ENCODE assay signal across 8 mouse cellular contexts in the genomic region with DNA sequence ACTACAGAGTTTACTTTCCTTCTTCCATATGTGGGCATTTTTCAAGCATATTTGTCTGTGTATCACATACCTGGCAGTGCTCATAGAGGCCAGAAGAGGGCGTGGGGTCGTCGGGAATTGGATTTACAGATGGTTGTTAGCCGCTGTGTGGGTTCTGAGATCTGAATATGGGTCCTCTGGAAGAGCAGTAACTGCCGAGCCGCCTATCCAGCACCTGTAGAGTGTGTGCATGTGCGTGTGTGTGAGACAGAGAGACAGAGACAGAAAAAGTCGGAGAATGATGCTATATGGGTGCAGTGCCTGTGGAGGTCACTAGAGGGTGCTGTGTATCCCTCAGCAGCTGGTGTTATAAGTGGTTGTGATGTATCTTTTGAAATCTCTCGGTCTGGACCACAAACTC. TPM values are rescaled to one million over a fixed set of nuclear protein-coding genes. Genes with fewer than 3 reads are reported as not detected.
DNase-seq lines count a peak whose midpoint lies in the region; ATAC-seq and TF ChIP-seq lines count a peak whose summit lies in the region.

No protein-coding gene starts in this region.

- H3K4me2 ChIP-seq in intestine, embryonic 16.5 days (ENCODE audit: low read depth, low read length) = 0 out of 2 replicates have a peak overlapping the region, but pooled peaks have one; percentile 14

- intact Hi-C loops in left cerebral cortex, adult 2 months (cut with DNase I) = loop anchor here (2.0 kb wide), 1 partner anchor 35 kb away; a partner anchor contains a TSS

- no peaks in the 10 kb centered on the region; the same call in 1 of the 2 replicates for H3K4me1 ChIP-seq in intestine, embryonic 16.5 days (ENCODE audit: control insufficient read depth, insufficient read depth, low read length)
- no peaks in the 10 kb centered on the region; the same call in 1 of the 2 replicates for H3K4me1 ChIP-seq in liver, adult 2 months (ENCODE audit: control insufficient read depth, insufficient read depth, low read length)

- no peaks in the 10 kb centered on the region for H3K27me3 ChIP-seq in Patski
- no peaks in the 10 kb centered on the region for H3K27me3 ChIP-seq in intestine, embryonic 16.5 days (replicated peaks; ENCODE audit: control insufficient read depth, insufficient read depth, low read length)
- H3K27me3 ChIP-seq in liver, adult 2 months (ENCODE audit: control insufficient read depth, insufficient read depth, low read length) = no peaks in the 10 kb centered on the region

- no peak for DNase-seq in left cerebral cortex, adult 2 months (ENCODE audit: extremely low spot score in 1 of 2, low spot score in 2 of 2)
- no peak for DNase-seq in left cerebral cortex, adult 8-10 months (ENCODE audit: low spot score in 2 of 2)
- no peak for DNase-seq in Patski (ENCODE audit: low read depth, low spot score)
- peak; percentile 33 for DNase-seq in liver, adult 2 months (ENCODE audit: extremely low read depth, low read depth, low spot score)
- peak; percentile 90 for DNase-seq in naive thymus-derived CD4-positive, alpha-beta T cell, adult 2 months (ENCODE audit: low read depth)
- DNase-seq in ovary, postnatal 10 days (ENCODE audit: low spot score) = no peak

- no peaks in the 10 kb centered on the region for H3K9me3 ChIP-seq in intestine, embryonic 16.5 days (ENCODE audit: control insufficient read depth, low read length)

- TF ChIP-seq POLR2A in liver, adult 2 months (IDR thresholded peaks at IDR 0.05; ENCODE audit: extremely low read depth, insufficient read depth, low read length) = no peak

- H3K9ac ChIP-seq in intestine, embryonic 16.5 days (ENCODE audit: low read depth, low read length) = no peak overlapping the region
- H3K9ac ChIP-seq in liver, adult 2 months (ENCODE audit: low read depth, low read length) = no peak overlapping the region

- in situ Hi-C loops in Patski (cut with MboI; ENCODE audit: low pct_unique_long_range_greater_than_20kb) = no loop called here

- no peaks in the 10 kb centered on the region for H3K36me3 ChIP-seq in intestine, embryonic 16.5 days (ENCODE audit: control insufficient read depth, insufficient read depth, low read length)
- no peaks in the 10 kb centered on the region for H3K36me3 ChIP-seq in liver, adult 2 months (ENCODE audit: control insufficient read depth, insufficient read depth, low read length)

- no peaks in the 10 kb centered on the region for H3K79me2 ChIP-seq in liver, adult 2 months (ENCODE audit: control insufficient read depth, insufficient read depth, low read length)

- peak; percentile 81 for TF ChIP-seq CTCF in left cerebral cortex, adult 2 months (IDR thresholded peaks at IDR 0.05)
- peak; percentile 91 for TF ChIP-seq CTCF in Patski (IDR thresholded peaks at IDR 0.05)
- peak; percentile 64 for TF ChIP-seq CTCF in liver, adult 2 months (IDR thresholded peaks at IDR 0.05; ENCODE audit: low read depth, low read length)

- H3K27ac ChIP-seq in left cerebral cortex, adult 2 months = no peak overlapping the region
- H3K27ac ChIP-seq in intestine, embryonic 16.5 days (ENCODE audit: low read length) = no peak overlapping the region
- H3K27ac ChIP-seq in liver, adult 2 months (replicated peaks; ENCODE audit: insufficient read depth, low read depth, low read length) = no peak overlapping the region

- ATAC-seq in Patski = no peak
- ATAC-seq in erythroblast, adult 5-6 weeks (replicated peaks; ENCODE audit: low FRiP score, poor library complexity, severe bottlenecking) = peak; percentile 80
- ATAC-seq in intestine, embryonic 16.5 days = no peak

- CTCF ChIA-PET in Patski (lab: Charles Lee) = no interaction called here

- POLR2A ChIA-PET in Patski (lab: Charles Lee) = no interaction called here

- WGBS in intestine, embryonic 16.5 days = 26% methylated on average over 9 of the region's 9 CpGs
- WGBS in liver, adult 2 months = 30% methylated on average over 9 of the region's 9 CpGs

- H3K4me3 ChIP-seq in left cerebral cortex, adult 2 months = no peak overlapping the region
- H3K4me3 ChIP-seq in intestine, embryonic 16.5 days (ENCODE audit: low read length) = no peak overlapping the region
- no peak overlapping the region for H3K4me3 ChIP-seq in liver, adult 2 months (ENCODE audit: insufficient read depth, low read depth, low read length)

RNA-seq across cellular contexts. Expression of a gene that starts 0.9 kb away (rescaled TPM):
- 100 to 1,000 TPM; 144 to 161 TPM for total RNA-seq in left cerebral cortex, adult 2 months (2021)
- 100 to 1,000 TPM; 142 to 159 (median 153) TPM for total RNA-seq in left cerebral cortex, adult 8-10 months (2022)
- 40.7 TPM for polyA plus RNA-seq in Patski (2021)
- 16.7 and 24.8 TPM in 2 replicates for total RNA-seq in erythroblast, adult 5-6 weeks (2015; ENCODE audit: low replicate concordance)
- 2.4 and 10.7 TPM in 2 replicates for total RNA-seq in erythroblast, adult 5-6 weeks (2017; ENCODE audit: low replicate concordance)
- polyA plus RNA-seq in intestine, embryonic 16.5 days (2015; fragmentation: Nextera tagmentation; extraction: Ambion mirVana) = 51.5 and 54.7 TPM in 2 replicates
- 2.0 and 2.1 TPM in 2 replicates for total RNA-seq in liver, adult 2 months (2014; rRNA removed)
- polyA plus RNA-seq in liver, adult 2 months (2012; rRNA removed) = 4.2 and 7.2 TPM in 2 replicates

RNA-seq across cellular contexts. Expression of a gene that starts 29.3 kb away (rescaled TPM):
- total RNA-seq in left cerebral cortex, adult 2 months (2021) = not detected
- not detected for total RNA-seq in left cerebral cortex, adult 8-10 months (2022)
- 0.04 TPM for polyA plus RNA-seq in Patski (2021)
- total RNA-seq in erythroblast, adult 5-6 weeks (2015; ENCODE audit: low replicate concordance) = not detected in 2 replicates
- total RNA-seq in erythroblast, adult 5-6 weeks (2017; ENCODE audit: low replicate concordance) = not detected in 2 replicates
- polyA plus RNA-seq in intestine, embryonic 16.5 days (2015; fragmentation: Nextera tagmentation; extraction: Ambion mirVana) = not detected in 2 replicates
- not detected in 2 replicates for total RNA-seq in liver, adult 2 months (2014; rRNA removed)
- polyA plus RNA-seq in liver, adult 2 months (2012; rRNA removed) = not detected in 2 replicates

RNA-seq across cellular contexts. Expression of a gene that starts 34.3 kb away (rescaled TPM):
- 1 to 10 TPM; 1.0 to 1.5 TPM for total RNA-seq in left cerebral cortex, adult 2 months (2021)
- 1 to 10 TPM in 1 of 4 experiments, under 1 TPM in 3; 0.57 to 1.1 (median 0.83) TPM for total RNA-seq in left cerebral cortex, adult 8-10 months (2022)
- polyA plus RNA-seq in Patski (2021) = not detected
- not detected in 2 replicates for total RNA-seq in erythroblast, adult 5-6 weeks (2015; ENCODE audit: low replicate concordance)
- not detected in 2 replicates for total RNA-seq in erythroblast, adult 5-6 weeks (2017; ENCODE audit: low replicate concordance)
- 0.10 TPM in 2 replicates for polyA plus RNA-seq in intestine, embryonic 16.5 days (2015; fragmentation: Nextera tagmentation; extraction: Ambion mirVana)
- total RNA-seq in liver, adult 2 months (2014; rRNA removed) = not detected in 2 replicates
- polyA plus RNA-seq in liver, adult 2 months (2012; rRNA removed) = not detected in 2 replicates

RNA-seq across cellular contexts. Expression of a gene that starts 48.9 kb away (rescaled TPM):
- total RNA-seq in left cerebral cortex, adult 2 months (2021) = 10 to 100 TPM; 42.7 to 43.7 TPM
- 10 to 100 TPM; 50.4 to 53.8 (median 52.0) TPM for total RNA-seq in left cerebral cortex, adult 8-10 months (2022)
- 53.6 TPM for polyA plus RNA-seq in Patski (2021)
- total RNA-seq in erythroblast, adult 5-6 weeks (2015; ENCODE audit: low replicate concordance) = 21.3 and 70.1 TPM in 2 replicates
- 20.7 and 57.7 TPM in 2 replicates for total RNA-seq in erythroblast, adult 5-6 weeks (2017; ENCODE audit: low replicate concordance)
- polyA plus RNA-seq in intestine, embryonic 16.5 days (2015; fragmentation: Nextera tagmentation; extraction: Ambion mirVana) = 27.1 and 29.9 TPM in 2 replicates
- total RNA-seq in liver, adult 2 months (2014; rRNA removed) = 11.0 and 13.2 TPM in 2 replicates
- 11.1 and 11.8 TPM in 2 replicates for polyA plus RNA-seq in liver, adult 2 months (2012; rRNA removed)

RNA-seq across cellular contexts. Expression of a gene that starts 49.7 kb away (rescaled TPM):
- 10 to 100 TPM; 31.0 to 38.8 TPM for total RNA-seq in left cerebral cortex, adult 2 months (2021)
- 10 to 100 TPM; 39.5 to 52.2 (median 45.9) TPM for total RNA-seq in left cerebral cortex, adult 8-10 months (2022)
- polyA plus RNA-seq in Patski (2021) = 144 TPM
- 81.3 and 90.3 TPM in 2 replicates for total RNA-seq in erythroblast, adult 5-6 weeks (2015; ENCODE audit: low replicate concordance)
- total RNA-seq in erythroblast, adult 5-6 weeks (2017; ENCODE audit: low replicate concordance) = 83.4 and 98.1 TPM in 2 replicates
- polyA plus RNA-seq in intestine, embryonic 16.5 days (2015; fragmentation: Nextera tagmentation; extraction: Ambion mirVana) = 12.7 and 16.7 TPM in 2 replicates
- total RNA-seq in liver, adult 2 months (2014; rRNA removed) = 11.4 and 14.7 TPM in 2 replicates
- 15.9 and 19.1 TPM in 2 replicates for polyA plus RNA-seq in liver, adult 2 months (2012; rRNA removed)

Comparison
In these comparisons a context has a peak if more than half of its experiments do, and no peak if none do; other contexts are left out.
1. DNase-seq: peak in liver, adult 2 months (single experiment) and naive thymus-derived CD4-positive, alpha-beta T cell, adult 2 months (single experiment); none in left cerebral cortex, adult 2 months (0 of 2), left cerebral cortex, adult 8-10 months (0 of 2), Patski (single experiment) and ovary, postnatal 10 days (single experiment).
2. RNA of a gene that starts 0.9 kb away (total RNA-seq): 144 to 161 TPM in left cerebral cortex, adult 2 months and 142 to 159 TPM in left cerebral cortex, adult 8-10 months; 2.4 to 24.8 TPM in erythroblast, adult 5-6 weeks and 2.0 to 2.1 TPM in liver, adult 2 months; every median in the first group is over 4 times any median in the second.
3. Peak in every context shown above with its lines, with median percentiles within 50 percentile points of each other: CTCF ChIP-seq.